Mouse (Mus musculus): ENCODE results near the gene Baz1b.

DNA sequence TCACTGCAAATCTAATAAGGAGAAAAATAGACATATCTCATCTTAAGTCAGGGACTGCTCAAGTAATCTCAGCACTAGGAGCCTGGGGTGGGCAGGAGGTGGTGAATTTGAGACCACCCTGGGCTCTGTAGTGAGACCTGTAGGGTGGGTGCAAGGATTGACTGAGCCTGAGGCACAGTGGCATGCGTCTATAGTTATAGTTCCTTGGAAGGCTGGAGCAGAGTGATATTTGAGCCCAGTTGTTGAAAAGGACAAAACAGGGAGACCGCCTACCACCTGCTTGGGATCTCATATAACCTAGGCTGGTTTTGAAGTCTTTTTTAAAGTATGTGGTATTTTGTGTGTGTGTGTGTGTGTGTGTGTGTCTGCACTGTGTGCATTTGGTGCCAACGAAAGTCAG is 37.1 kb downstream of the Baz1b start:
- TF ChIP-seq CTCF (IDR thresholded peaks at IDR 0.05; ENCODE audit: extremely low read depth, insufficient read length, insufficient replicate concordance, low read depth, low read length): no peak
- no peak for TF ChIP-seq POLR2A (IDR thresholded peaks at IDR 0.05; ENCODE audit: low read depth, low read length)

Measured in small intestine, adult 2 months (tissue).